Comparison of ENCODE assay signal across 9 mouse cellular contexts in genomic region chr7:43490182-43490584, GRCm38 (mm10). TPM values are rescaled to one million over a fixed set of nuclear protein-coding genes. Genes with fewer than 3 reads are reported as not detected.
DNase-seq lines count a peak whose midpoint lies in the region; ATAC-seq lines count a peak whose summit lies in the region.
"Had no signal": no experiment of that assay in that cellular context is flagged by ENCODE, and none has a peak within 500 bp of the region (broad histone marks: within the 10 kb centered on the region; RNA-seq: fewer than 3 reads in every experiment).

No protein-coding gene starts in this region.

- WGBS in hindbrain, embryonic 14.5 days, result 2% methylated on average over 3 of the region's 13 CpGs
- 0% methylated on average over 6 of the region's 13 CpGs for WGBS in limb, embryonic 13.5 days

- peak overlapping the region; percentile 86 for H3K27ac ChIP-seq in hindbrain, embryonic 14.5 days
- no peak overlapping the region for H3K27ac ChIP-seq in limb, embryonic 13.5 days

- no peaks in the 10 kb centered on the region for H3K9me3 ChIP-seq in hindbrain, embryonic 14.5 days (ENCODE audit: control insufficient read depth, low read length)
- H3K9me3 ChIP-seq in limb, embryonic 13.5 days, result no peaks in the 10 kb centered on the region; the same call in 1 of the 2 replicates

- H3K4me1 ChIP-seq in hindbrain, embryonic 14.5 days (replicated peaks; ENCODE audit: control insufficient read depth, insufficient read depth, low read length), result peaks cover 11% of the 10 kb centered on the region
- H3K4me1 ChIP-seq in limb, embryonic 13.5 days, result peaks cover 18% of the 10 kb centered on the region

- peak overlapping the region; percentile 64 for H3K4me3 ChIP-seq in hindbrain, embryonic 14.5 days (replicated peaks; ENCODE audit: low read length)
- peak overlapping the region; percentile 60 for H3K4me3 ChIP-seq in limb, embryonic 13.5 days

- peaks cover 7% of the 10 kb centered on the region; the same call in 1 of the 2 replicates for H3K27me3 ChIP-seq in hindbrain, embryonic 14.5 days (ENCODE audit: control insufficient read depth, insufficient read depth, low read length)
- peaks cover 30% of the 10 kb centered on the region for H3K27me3 ChIP-seq in limb, embryonic 13.5 days

- peak overlapping the region; percentile 96 for H3K9ac ChIP-seq in hindbrain, embryonic 14.5 days
- H3K9ac ChIP-seq in limb, embryonic 13.5 days, result peak overlapping the region; percentile 77

- no peaks in the 10 kb centered on the region for H3K36me3 ChIP-seq in hindbrain, embryonic 14.5 days (replicated peaks; ENCODE audit: control insufficient read depth, insufficient read depth)
- no peaks in the 10 kb centered on the region for H3K36me3 ChIP-seq in limb, embryonic 13.5 days

- H3K4me2 ChIP-seq in hindbrain, embryonic 14.5 days (replicated peaks), result peak overlapping the region; percentile 76
- peak overlapping the region; percentile 80 for H3K4me2 ChIP-seq in limb, embryonic 13.5 days (replicated peaks)

- peak; percentile 74 for ATAC-seq in frontal cortex, adult (ENCODE audit: low TSS enrichment)
- ATAC-seq in hindbrain, embryonic 14.5 days (ENCODE audit: low FRiP score), result peak; percentile 90
- peak; percentile 91 for ATAC-seq in limb, embryonic 13.5 days (ENCODE audit: low FRiP score, low read depth)

- DNase-seq in left cerebral cortex, adult 18-20 months (ENCODE audit: low spot score in 2 of 2), result peak; percentile 74 to 81
- DNase-seq in left cerebral cortex, adult 11 months (ENCODE audit: low spot score), result no peak
- peak; percentile 91 for DNase-seq in cerebellum, adult 9-10 months
- peak; percentile 82 for DNase-seq in hindbrain, embryonic 14.5 days (ENCODE audit: low spot score)
- peak; percentile 81 for DNase-seq in right cerebral cortex, adult 18-20 months
- no peak for DNase-seq in urinary bladder, postnatal 10 days (ENCODE audit: low spot score)

RNA-seq across cellular contexts. Expression of gene Iglon5, which starts 0.3 kb away (rescaled TPM):
- total RNA-seq in left cerebral cortex, adult 18-20 months (2021), result 10 to 100 TPM; 20.6 to 24.9 TPM
- 10.0 and 11.1 TPM in 2 replicates for polyA plus RNA-seq in hindbrain, embryonic 14.5 days (2014; fragmentation: Nextera tagmentation; extraction: Ambion mirVana)
- 1.8 and 2.0 TPM in 2 replicates for polyA plus RNA-seq in limb, embryonic 13.5 days (2015; fragmentation: Nextera tagmentation; extraction: Ambion mirVana)

RNA-seq across cellular contexts. Expression of gene 4931406B18Rik, which starts 15.6 kb away (rescaled TPM):
- total RNA-seq in left cerebral cortex, adult 18-20 months (2021), result not detected
- polyA plus RNA-seq in hindbrain, embryonic 14.5 days (2014; fragmentation: Nextera tagmentation; extraction: Ambion mirVana), result 0.31 TPM in 1 of 2 replicates, not detected in the other
- not detected in 2 replicates for polyA plus RNA-seq in limb, embryonic 13.5 days (2015; fragmentation: Nextera tagmentation; extraction: Ambion mirVana)
- total RNA-seq: liver, adult 2 months had no signal
- polyA plus RNA-seq: liver, adult 2 months had no signal

RNA-seq across cellular contexts. Expression of gene Vsig10l, which starts 27.2 kb away (rescaled TPM):
- total RNA-seq in left cerebral cortex, adult 18-20 months (2021), result 1 to 10 TPM; 1.2 to 2.5 TPM
- polyA plus RNA-seq in hindbrain, embryonic 14.5 days (2014; fragmentation: Nextera tagmentation; extraction: Ambion mirVana), result 15.6 and 17.8 TPM in 2 replicates
- polyA plus RNA-seq in limb, embryonic 13.5 days (2015; fragmentation: Nextera tagmentation; extraction: Ambion mirVana), result 3.9 and 4.8 TPM in 2 replicates

RNA-seq across cellular contexts. Expression of gene Gm45233, which starts 46.3 kb away (rescaled TPM):
- total RNA-seq in left cerebral cortex, adult 18-20 months (2021), result under 1 TPM in 1 of 2 experiments, not detected in 1; 0.81 TPM
- 0.62 TPM in 1 of 2 replicates, not detected in the other for polyA plus RNA-seq in hindbrain, embryonic 14.5 days (2014; fragmentation: Nextera tagmentation; extraction: Ambion mirVana)
- polyA plus RNA-seq in limb, embryonic 13.5 days (2015; fragmentation: Nextera tagmentation; extraction: Ambion mirVana), result not detected in 2 replicates
- total RNA-seq: liver, adult 2 months had no signal

RNA-seq across cellular contexts. Expression of gene Etfb, which starts 46.3 kb away (rescaled TPM):
- 10 to 100 TPM; 59.0 to 64.5 TPM for total RNA-seq in left cerebral cortex, adult 18-20 months (2021)
- polyA plus RNA-seq in hindbrain, embryonic 14.5 days (2014; fragmentation: Nextera tagmentation; extraction: Ambion mirVana), result 122 and 144 TPM in 2 replicates
- 272 and 301 TPM in 2 replicates for polyA plus RNA-seq in limb, embryonic 13.5 days (2015; fragmentation: Nextera tagmentation; extraction: Ambion mirVana)

Comparison
In these comparisons a context has a peak if more than half of its experiments do, and no peak if none do; other contexts are left out.
1. DNase-seq: peak in left cerebral cortex, adult 18-20 months (2 of 2), cerebellum, adult 9-10 months (single experiment), hindbrain, embryonic 14.5 days (single experiment) and right cerebral cortex, adult 18-20 months (single experiment); none in left cerebral cortex, adult 11 months (single experiment) and urinary bladder, postnatal 10 days (single experiment).
2. Peak in every context shown above with its lines, with median percentiles within 50 percentile points of each other: ATAC-seq.